In genomic region chr19:5951631-5952030, GRCm38 (mm10) we compare ENCODE assay signal across 19 mouse cellular contexts. TPM values are rescaled to one million over a fixed set of nuclear protein-coding genes. Genes with fewer than 3 reads are reported as not detected.
DNase-seq lines count a peak whose midpoint lies in the region; ATAC-seq and TF ChIP-seq lines count a peak whose summit lies in the region.
"Had no signal": no experiment of that assay in that cellular context is flagged by ENCODE, and none has a peak within 500 bp of the region (broad histone marks: within the 10 kb centered on the region; RNA-seq: fewer than 3 reads in every experiment).

No protein-coding gene starts in this region.

- H3K27ac ChIP-seq in heart, embryonic 15.5 days: peak overlapping the region; percentile 89
- H3K27ac ChIP-seq in lung, embryonic 15.5 days: peak overlapping the region; percentile 48; the same call in 1 of the 2 replicates
- peak overlapping the region; percentile 95 for H3K27ac ChIP-seq in heart, postnatal 0 days (ENCODE audit: low read depth)
- H3K27ac ChIP-seq in stomach, embryonic 16.5 days (ENCODE audit: low read length): peak overlapping the region; percentile 31; the same call in 1 of the 2 replicates
- H3K27ac ChIP-seq in forebrain, embryonic 10.5 days: no peak overlapping the region
- H3K27ac ChIP-seq: hindbrain, embryonic 13.5 days; left cerebral cortex, adult 2 months; liver, embryonic 14.5 days; midbrain, embryonic 12.5 days had no signal

- H3K36me3 ChIP-seq in heart, embryonic 15.5 days: peaks cover 18% of the 10 kb centered on the region
- peaks cover 67% of the 10 kb centered on the region for H3K36me3 ChIP-seq in lung, embryonic 15.5 days
- H3K36me3 ChIP-seq in heart, postnatal 0 days (replicated peaks; ENCODE audit: control insufficient read depth, insufficient read depth, low read length): peaks cover 13% of the 10 kb centered on the region
- H3K36me3 ChIP-seq in stomach, embryonic 16.5 days (ENCODE audit: control insufficient read depth, insufficient read depth, low read length): 0 out of 2 replicates have a peak, but pooled peaks cover 3% of the 10 kb centered on the region
- H3K36me3 ChIP-seq in forebrain, embryonic 10.5 days (replicated peaks): peaks cover 100% of the 10 kb centered on the region

- ATAC-seq in heart, embryonic 15.5 days (replicated peaks; ENCODE audit: insufficient number of reproducible peaks, insufficient read depth, low FRiP score, low read depth): no peak
- no peak for ATAC-seq in lung, embryonic 15.5 days (ENCODE audit: borderline replicate concordance, extremely low read depth, low FRiP score, low TSS enrichment)
- no peak for ATAC-seq in heart, postnatal 0 days (ENCODE audit: insufficient read depth, low read depth)
- no peak for ATAC-seq in stomach, embryonic 16.5 days (ENCODE audit: insufficient read depth, low FRiP score)
- ATAC-seq: activated CD4-positive, CD25-positive, alpha-beta regulatory T cell, adult 4 months; CD4-positive, CD25-positive, alpha-beta regulatory T cell, adult 4 months; forebrain, embryonic 14.5 days had no signal

- 0 out of 2 replicates have a peak overlapping the region, but pooled peaks have one; percentile 5 for H3K9ac ChIP-seq in heart, embryonic 15.5 days
- no peak overlapping the region for H3K9ac ChIP-seq in lung, embryonic 15.5 days
- H3K9ac ChIP-seq in heart, postnatal 0 days (replicated peaks; ENCODE audit: low read depth, low read length): peak overlapping the region; percentile 34; the same call in 1 of the 2 replicates
- no peak overlapping the region for H3K9ac ChIP-seq in stomach, embryonic 16.5 days (ENCODE audit: low read length)
- H3K9ac ChIP-seq: hindbrain, embryonic 13.5 days; liver, embryonic 14.5 days; midbrain, embryonic 12.5 days had no signal

- DNase-seq in heart, postnatal 25 days (ENCODE audit: low spot score): no peak
- no peak for DNase-seq in lung, postnatal 14 days
- DNase-seq in heart, postnatal 0 days (ENCODE audit: low spot score): no peak
- DNase-seq in layer of hippocampus, postnatal 25 days (ENCODE audit: extremely low spot score in 1 of 2, low spot score in 1 of 2): no peak
- no peak for DNase-seq in forebrain, embryonic 10.5 days (ENCODE audit: extremely low spot score, low spot score)
- DNase-seq: cerebellum, adult 11-12 months; gastrocnemius, postnatal 10 days; right cerebral cortex, postnatal 4 days had no signal

- TF ChIP-seq CTCF in heart, postnatal 0 days (IDR thresholded peaks at IDR 0.05; ENCODE audit: low read depth): no peak

- H3K4me2 ChIP-seq in heart, embryonic 15.5 days: peak overlapping the region; percentile 44
- peak overlapping the region; percentile 5; the same call in 1 of the 2 replicates for H3K4me2 ChIP-seq in lung, embryonic 15.5 days
- peak overlapping the region; percentile 49 for H3K4me2 ChIP-seq in heart, postnatal 0 days (ENCODE audit: low read depth, low read length)
- no peak overlapping the region for H3K4me2 ChIP-seq in stomach, embryonic 16.5 days (ENCODE audit: low read depth, low read length)
- H3K4me2 ChIP-seq: hindbrain, embryonic 13.5 days; midbrain, embryonic 12.5 days had no signal

- WGBS in heart, embryonic 15.5 days: 66% methylated on average over 16 of the region's 16 CpGs
- WGBS in lung, embryonic 15.5 days: 82% methylated on average over 16 of the region's 16 CpGs
- WGBS in heart, postnatal 0 days: 43% methylated on average over 16 of the region's 16 CpGs
- 84% methylated on average over 16 of the region's 16 CpGs for WGBS in stomach, embryonic 16.5 days
- 93% methylated on average over 16 of the region's 16 CpGs for WGBS in forebrain, embryonic 10.5 days

- peak overlapping the region; percentile 18 for H3K4me3 ChIP-seq in heart, embryonic 15.5 days
- no peak overlapping the region for H3K4me3 ChIP-seq in lung, embryonic 15.5 days
- peak overlapping the region; percentile 23 for H3K4me3 ChIP-seq in heart, postnatal 0 days (ENCODE audit: low read depth, low read length)
- no peak overlapping the region for H3K4me3 ChIP-seq in stomach, embryonic 16.5 days (replicated peaks; ENCODE audit: low read length)
- H3K4me3 ChIP-seq in forebrain, embryonic 10.5 days: no peak overlapping the region
- H3K4me3 ChIP-seq: hindbrain, embryonic 13.5 days; left cerebral cortex, adult 2 months; midbrain, embryonic 12.5 days had no signal

- no peaks in the 10 kb centered on the region for H3K27me3 ChIP-seq in heart, embryonic 15.5 days
- H3K27me3 ChIP-seq in lung, embryonic 15.5 days: no peaks in the 10 kb centered on the region
- no peaks in the 10 kb centered on the region for H3K27me3 ChIP-seq in heart, postnatal 0 days (ENCODE audit: control insufficient read depth, insufficient read depth, low read length)
- H3K27me3 ChIP-seq in stomach, embryonic 16.5 days (ENCODE audit: control insufficient read depth, insufficient read depth, low read length): no peaks in the 10 kb centered on the region
- no peaks in the 10 kb centered on the region for H3K27me3 ChIP-seq in forebrain, embryonic 10.5 days (ENCODE audit: poor library complexity, severe bottlenecking)
- H3K27me3 ChIP-seq: hindbrain, embryonic 13.5 days; midbrain, embryonic 12.5 days had no signal

- TF ChIP-seq EP300 in heart, postnatal 0 days (IDR thresholded peaks at IDR 0.05; ENCODE audit: low read depth): no peak

- H3K9me3 ChIP-seq in heart, embryonic 15.5 days (replicated peaks): no peaks in the 10 kb centered on the region
- H3K9me3 ChIP-seq in lung, embryonic 15.5 days: no peaks in the 10 kb centered on the region
- H3K9me3 ChIP-seq in heart, postnatal 0 days (replicated peaks; ENCODE audit: control insufficient read depth, low read length): no peaks in the 10 kb centered on the region
- H3K9me3 ChIP-seq in stomach, embryonic 16.5 days (replicated peaks; ENCODE audit: control insufficient read depth, low read length): no peaks in the 10 kb centered on the region
- H3K9me3 ChIP-seq in forebrain, embryonic 10.5 days: no peaks in the 10 kb centered on the region
- H3K9me3 ChIP-seq: hindbrain, embryonic 13.5 days; midbrain, embryonic 12.5 days had no signal

- intact Hi-C loops in heart, postnatal 25 days (cut with DNase I): no loop called here

- H3K4me1 ChIP-seq in heart, embryonic 15.5 days (replicated peaks): peaks cover 49% of the 10 kb centered on the region
- H3K4me1 ChIP-seq in lung, embryonic 15.5 days: peaks cover 21% of the 10 kb centered on the region
- H3K4me1 ChIP-seq in heart, postnatal 0 days (ENCODE audit: control insufficient read depth, insufficient read depth): peaks cover 36% of the 10 kb centered on the region
- H3K4me1 ChIP-seq in stomach, embryonic 16.5 days (ENCODE audit: control insufficient read depth, insufficient read depth, low read length): peaks cover 8% of the 10 kb centered on the region; the same call in 1 of the 2 replicates
- H3K4me1 ChIP-seq in forebrain, embryonic 10.5 days: peaks cover 3% of the 10 kb centered on the region; the same call in 1 of the 2 replicates
- H3K4me1 ChIP-seq: hindbrain, embryonic 13.5 days; midbrain, embryonic 12.5 days had no signal

RNA-seq across cellular contexts. Expression of gene Pola2, which starts 12.4 kb away (rescaled TPM):
- polyA plus RNA-seq in heart, embryonic 15.5 days (2015; fragmentation: Nextera tagmentation; extraction: Ambion mirVana): 35.8 and 48.9 TPM in 2 replicates
- 10 to 100 TPM in 1 of 2 experiments, 1 to 10 TPM in 1; 8.9 to 11.2 TPM for total RNA-seq in heart, postnatal 25 days (2021)
- polyA plus RNA-seq in lung, embryonic 15.5 days (2015; fragmentation: Nextera tagmentation; extraction: Ambion mirVana): 72.3 and 75.3 TPM in 2 replicates
- total RNA-seq in heart, postnatal 0 days (2014; rRNA removed; ENCODE audit: low replicate concordance): 44.7 and 64.3 TPM in 2 replicates
- polyA plus RNA-seq in heart, postnatal 0 days (2015; fragmentation: Nextera tagmentation; extraction: Ambion mirVana): 32.7 and 34.1 TPM in 2 replicates
- 49.6 and 50.4 TPM in 2 replicates for polyA plus RNA-seq in stomach, embryonic 16.5 days (2015; fragmentation: Nextera tagmentation; extraction: Ambion mirVana)
- total RNA-seq in layer of hippocampus, postnatal 25 days (2021): 1 to 10 TPM; 5.4 to 6.5 TPM
- polyA plus RNA-seq in forebrain, embryonic 10.5 days (2016; fragmentation: Nextera tagmentation; extraction: Ambion mirVana): 122 and 126 TPM in 2 replicates

RNA-seq across cellular contexts. Expression of gene Cdc42ep2, which starts 27.0 kb away (rescaled TPM):
- 10.4 and 13.0 TPM in 2 replicates for polyA plus RNA-seq in heart, embryonic 15.5 days (2015; fragmentation: Nextera tagmentation; extraction: Ambion mirVana)
- total RNA-seq in heart, postnatal 25 days (2021): 1 to 10 TPM; 9.1 to 9.8 TPM
- polyA plus RNA-seq in lung, embryonic 15.5 days (2015; fragmentation: Nextera tagmentation; extraction: Ambion mirVana): 12.0 and 14.1 TPM in 2 replicates
- 15.7 and 17.4 TPM in 2 replicates for total RNA-seq in heart, postnatal 0 days (2014; rRNA removed; ENCODE audit: low replicate concordance)
- polyA plus RNA-seq in heart, postnatal 0 days (2015; fragmentation: Nextera tagmentation; extraction: Ambion mirVana): 8.8 and 9.5 TPM in 2 replicates
- polyA plus RNA-seq in stomach, embryonic 16.5 days (2015; fragmentation: Nextera tagmentation; extraction: Ambion mirVana): 13.4 and 13.9 TPM in 2 replicates
- total RNA-seq in layer of hippocampus, postnatal 25 days (2021): 1 to 10 TPM; 6.3 to 6.4 TPM
- polyA plus RNA-seq in forebrain, embryonic 10.5 days (2016; fragmentation: Nextera tagmentation; extraction: Ambion mirVana): 1.1 and 1.5 TPM in 2 replicates

RNA-seq across cellular contexts. Expression of gene Slc22a20, which starts 34.3 kb away (rescaled TPM):
- polyA plus RNA-seq in heart, embryonic 15.5 days (2015; fragmentation: Nextera tagmentation; extraction: Ambion mirVana): not detected in 2 replicates
- not detected for total RNA-seq in heart, postnatal 25 days (2021)
- polyA plus RNA-seq in lung, embryonic 15.5 days (2015; fragmentation: Nextera tagmentation; extraction: Ambion mirVana): not detected in 2 replicates
- total RNA-seq in heart, postnatal 0 days (2014; rRNA removed; ENCODE audit: low replicate concordance): not detected in 2 replicates
- polyA plus RNA-seq in heart, postnatal 0 days (2015; fragmentation: Nextera tagmentation; extraction: Ambion mirVana): not detected in 2 replicates
- not detected in 2 replicates for polyA plus RNA-seq in stomach, embryonic 16.5 days (2015; fragmentation: Nextera tagmentation; extraction: Ambion mirVana)
- total RNA-seq in layer of hippocampus, postnatal 25 days (2021): not detected
- polyA plus RNA-seq in forebrain, embryonic 10.5 days (2016; fragmentation: Nextera tagmentation; extraction: Ambion mirVana): not detected in 2 replicates
- total RNA-seq: gastrocnemius, postnatal 10 days; left cerebral cortex, adult 2 months had no signal
- polyA plus RNA-seq: activated CD4-positive, CD25-positive, alpha-beta regulatory T cell, adult 4 months; CD4-positive, CD25-positive, alpha-beta regulatory T cell, adult 4 months; forebrain, embryonic 14.5 days; hindbrain, embryonic 13.5 days; midbrain, embryonic 12.5 days; neural tube, embryonic 11.5 days had no signal

RNA-seq across cellular contexts. Expression of gene Dpf2, which starts 38.8 kb away (rescaled TPM):
- 81.9 and 106 TPM in 2 replicates for polyA plus RNA-seq in heart, embryonic 15.5 days (2015; fragmentation: Nextera tagmentation; extraction: Ambion mirVana)
- 10 to 100 TPM; 87.4 to 96.1 TPM for total RNA-seq in heart, postnatal 25 days (2021)
- polyA plus RNA-seq in lung, embryonic 15.5 days (2015; fragmentation: Nextera tagmentation; extraction: Ambion mirVana): 142 and 147 TPM in 2 replicates
- total RNA-seq in heart, postnatal 0 days (2014; rRNA removed; ENCODE audit: low replicate concordance): 57.8 and 91.8 TPM in 2 replicates
- polyA plus RNA-seq in heart, postnatal 0 days (2015; fragmentation: Nextera tagmentation; extraction: Ambion mirVana): 60.5 and 61.4 TPM in 2 replicates
- 117 and 127 TPM in 2 replicates for polyA plus RNA-seq in stomach, embryonic 16.5 days (2015; fragmentation: Nextera tagmentation; extraction: Ambion mirVana)
- total RNA-seq in layer of hippocampus, postnatal 25 days (2021): 10 to 100 TPM; 82.5 to 95.6 TPM
- 246 and 247 TPM in 2 replicates for polyA plus RNA-seq in forebrain, embryonic 10.5 days (2016; fragmentation: Nextera tagmentation; extraction: Ambion mirVana)

RNA-seq across cellular contexts. Expression of gene Tigd3, which starts 57.7 kb away (rescaled TPM):
- 1.2 and 2.0 TPM in 2 replicates for polyA plus RNA-seq in heart, embryonic 15.5 days (2015; fragmentation: Nextera tagmentation; extraction: Ambion mirVana)
- under 1 TPM; 0.22 to 0.68 TPM for total RNA-seq in heart, postnatal 25 days (2021)
- 3.2 and 3.6 TPM in 2 replicates for polyA plus RNA-seq in lung, embryonic 15.5 days (2015; fragmentation: Nextera tagmentation; extraction: Ambion mirVana)
- total RNA-seq in heart, postnatal 0 days (2014; rRNA removed; ENCODE audit: low replicate concordance): 0.81 and 3.3 TPM in 2 replicates
- 0.85 and 0.91 TPM in 2 replicates for polyA plus RNA-seq in heart, postnatal 0 days (2015; fragmentation: Nextera tagmentation; extraction: Ambion mirVana)
- 1.7 and 1.8 TPM in 2 replicates for polyA plus RNA-seq in stomach, embryonic 16.5 days (2015; fragmentation: Nextera tagmentation; extraction: Ambion mirVana)
- 1 to 10 TPM; 3.4 TPM for total RNA-seq in layer of hippocampus, postnatal 25 days (2021)
- 9.0 and 9.1 TPM in 2 replicates for polyA plus RNA-seq in forebrain, embryonic 10.5 days (2016; fragmentation: Nextera tagmentation; extraction: Ambion mirVana)

Comparison
In these comparisons a context has a peak if more than half of its experiments do, and no peak if none do; other contexts are left out.
1. H3K4me3 ChIP-seq: peak in heart, embryonic 15.5 days (single experiment) and heart, postnatal 0 days (single experiment); none in lung, embryonic 15.5 days (single experiment), stomach, embryonic 16.5 days (single experiment) and forebrain, embryonic 10.5 days (single experiment).
2. H3K9ac ChIP-seq: peak in heart, embryonic 15.5 days (single experiment) and heart, postnatal 0 days (single experiment); none in lung, embryonic 15.5 days (single experiment) and stomach, embryonic 16.5 days (single experiment).